Mouse (Mus musculus): ENCODE measurements around the gene Phb. TPM values are rescaled to one million over a fixed set of nuclear protein-coding genes. Genes with fewer than 3 reads are reported as not detected.

The Phb gene
- 273 and 295 TPM in 2 replicates for polyA plus RNA-seq (2014; fragmentation: Nextera tagmentation; extraction: Ambion mirVana)

GRCm38 (mm10) chr11:95666529-95667149 is at the start of gene Phb:
TSS of gene Phb (plus strand) at chr11:95666957.
- under 1% methylated on average over 25 of the region's 25 CpGs for WGBS (ENCODE audit: insufficient replicate concordance)
- peaks cover 7% of the 10 kb centered on the region; the same call in 1 of the 2 replicates for H3K4me1 ChIP-seq (ENCODE audit: control insufficient read depth, insufficient read depth, low read length)
- peak within 1 kb of the TSS; percentile 85 for H3K4me3 ChIP-seq (ENCODE audit: low read depth, low read length)
- H3K9ac ChIP-seq (ENCODE audit: low read depth, low read length), result peak within 1 kb of the TSS; percentile 81
- H3K27ac ChIP-seq (ENCODE audit: low read depth, low read length), result peak within 1 kb of the TSS; percentile 74
- H3K36me3 ChIP-seq (ENCODE audit: control insufficient read depth, insufficient read depth, low read length), result peaks cover 8% of the 10 kb centered on the region
- peak; percentile 90 for ATAC-seq (replicated peaks; ENCODE audit: insufficient number of reproducible peaks, low FRiP score, low TSS enrichment)
- H3K27me3 ChIP-seq (ENCODE audit: control insufficient read depth, insufficient read depth, low read length), result no peaks in the 10 kb centered on the region
- no peaks in the 10 kb centered on the region for H3K9me3 ChIP-seq (replicated peaks; ENCODE audit: control insufficient read depth, low read length)
- H3K4me2 ChIP-seq, result peak within 1 kb of the TSS; percentile 86

GRCm38 (mm10) chr11:95617785-95618465 is 48.8 kb upstream of the Phb start:
- no peak overlapping the region for H3K9ac ChIP-seq (ENCODE audit: low read depth, low read length)
- H3K4me1 ChIP-seq (ENCODE audit: control insufficient read depth, insufficient read depth, low read length), result no peaks in the 10 kb centered on the region; the same call in 1 of the 2 replicates
- 54% methylated on average over 19 of the region's 19 CpGs for WGBS (ENCODE audit: insufficient replicate concordance)
- no peaks in the 10 kb centered on the region for H3K36me3 ChIP-seq (ENCODE audit: control insufficient read depth, insufficient read depth, low read length)
- H3K27me3 ChIP-seq (ENCODE audit: control insufficient read depth, insufficient read depth, low read length), result peaks cover 23% of the 10 kb centered on the region
- no peak overlapping the region for H3K4me2 ChIP-seq
- H3K27ac ChIP-seq (ENCODE audit: low read depth, low read length), result no peak overlapping the region
- no peak overlapping the region for H3K4me3 ChIP-seq (ENCODE audit: low read depth, low read length)
- no peaks in the 10 kb centered on the region for H3K9me3 ChIP-seq (replicated peaks; ENCODE audit: control insufficient read depth, low read length)
- no peak for ATAC-seq (replicated peaks; ENCODE audit: insufficient number of reproducible peaks, low FRiP score, low TSS enrichment)

GRCm38 (mm10) chr11:95619081-95619480 is 47.7 kb upstream of the Phb start:
- Histone ChIP-seq H3K27me3 (ENCODE audit: control insufficient read depth, insufficient read depth, low read length) (peaks cover 26% of the 10 kb centered on the region), H3K4me3 (ENCODE audit: low read depth, low read length) (no peak overlapping the region), H3K27ac (ENCODE audit: low read depth, low read length) (no peak overlapping the region), H3K4me2 (no peak overlapping the region), H3K4me1 (ENCODE audit: control insufficient read depth, insufficient read depth, low read length) (no peaks in the 10 kb centered on the region; the same call in 1 of the 2 replicates), H3K9me3 (replicated peaks; ENCODE audit: control insufficient read depth, low read length) (no peaks in the 10 kb centered on the region), H3K9ac (ENCODE audit: low read depth, low read length) (no peak overlapping the region), H3K36me3 (ENCODE audit: control insufficient read depth, insufficient read depth, low read length) (no peaks in the 10 kb centered on the region)
- no peak for ATAC-seq (replicated peaks; ENCODE audit: insufficient number of reproducible peaks, low FRiP score, low TSS enrichment)
- 70% methylated on average over 3 of the region's 3 CpGs for WGBS (ENCODE audit: insufficient replicate concordance)

GRCm38 (mm10) chr11:95619886-95620444 is 46.8 kb upstream of the Phb start:
- Histone ChIP-seq H3K4me2 (no peak overlapping the region), H3K9ac (ENCODE audit: low read depth, low read length) (no peak overlapping the region), H3K27ac (ENCODE audit: low read depth, low read length) (no peak overlapping the region), H3K27me3 (ENCODE audit: control insufficient read depth, insufficient read depth, low read length) (peaks cover 29% of the 10 kb centered on the region), H3K36me3 (ENCODE audit: control insufficient read depth, insufficient read depth, low read length) (no peaks in the 10 kb centered on the region), H3K4me1 (ENCODE audit: control insufficient read depth, insufficient read depth, low read length) (no peaks in the 10 kb centered on the region; the same call in 1 of the 2 replicates), H3K9me3 (replicated peaks; ENCODE audit: control insufficient read depth, low read length) (no peaks in the 10 kb centered on the region), H3K4me3 (ENCODE audit: low read depth, low read length) (no peak overlapping the region)
- WGBS (ENCODE audit: insufficient replicate concordance), result 78% methylated on average over 5 of the region's 5 CpGs
- ATAC-seq (replicated peaks; ENCODE audit: insufficient number of reproducible peaks, low FRiP score, low TSS enrichment), result no peak

GRCm38 (mm10) chr11:95621010-95621409 is 45.7 kb upstream of the Phb start:
- 42% methylated on average over 4 of the region's 4 CpGs for WGBS (ENCODE audit: insufficient replicate concordance)
- H3K36me3 ChIP-seq (ENCODE audit: control insufficient read depth, insufficient read depth, low read length), result no peaks in the 10 kb centered on the region
- ATAC-seq (replicated peaks; ENCODE audit: insufficient number of reproducible peaks, low FRiP score, low TSS enrichment), result no peak
- H3K4me3 ChIP-seq (ENCODE audit: low read depth, low read length), result no peak overlapping the region
- no peaks in the 10 kb centered on the region for H3K9me3 ChIP-seq (replicated peaks; ENCODE audit: control insufficient read depth, low read length)
- H3K4me2 ChIP-seq, result no peak overlapping the region
- H3K27ac ChIP-seq (ENCODE audit: low read depth, low read length), result no peak overlapping the region
- peaks cover 29% of the 10 kb centered on the region for H3K27me3 ChIP-seq (ENCODE audit: control insufficient read depth, insufficient read depth, low read length)
- H3K4me1 ChIP-seq (ENCODE audit: control insufficient read depth, insufficient read depth, low read length), result no peaks in the 10 kb centered on the region; the same call in 1 of the 2 replicates
- no peak overlapping the region for H3K9ac ChIP-seq (ENCODE audit: low read depth, low read length)

GRCm38 (mm10) chr11:95621541-95622130 is 45.1 kb upstream of the Phb start:
- WGBS (ENCODE audit: insufficient replicate concordance), result 28% methylated on average over 9 of the region's 9 CpGs
- ATAC-seq (replicated peaks; ENCODE audit: insufficient number of reproducible peaks, low FRiP score, low TSS enrichment), result no peak

GRCm38 (mm10) chr11:95622426-95622825 is 44.3 kb upstream of the Phb start:
- no peaks in the 10 kb centered on the region for H3K36me3 ChIP-seq (ENCODE audit: control insufficient read depth, insufficient read depth, low read length)
- WGBS (ENCODE audit: insufficient replicate concordance), result 28% methylated on average over 8 of the region's 8 CpGs
- H3K27me3 ChIP-seq (ENCODE audit: control insufficient read depth, insufficient read depth, low read length), result peaks cover 31% of the 10 kb centered on the region
- H3K4me3 ChIP-seq (ENCODE audit: low read depth, low read length), result no peak overlapping the region
- H3K9ac ChIP-seq (ENCODE audit: low read depth, low read length), result no peak overlapping the region
- H3K27ac ChIP-seq (ENCODE audit: low read depth, low read length), result no peak overlapping the region
- no peak for ATAC-seq (replicated peaks; ENCODE audit: insufficient number of reproducible peaks, low FRiP score, low TSS enrichment)
- no peak overlapping the region for H3K4me2 ChIP-seq
- no peaks in the 10 kb centered on the region for H3K4me1 ChIP-seq (ENCODE audit: control insufficient read depth, insufficient read depth, low read length)
- no peaks in the 10 kb centered on the region for H3K9me3 ChIP-seq (replicated peaks; ENCODE audit: control insufficient read depth, low read length)

More at GRCm38 (mm10) chr11:95621541-95622130, 45.1 kb upstream of the Phb start:
- Histone ChIP-seq H3K36me3 (ENCODE audit: control insufficient read depth, insufficient read depth, low read length) (no peaks in the 10 kb centered on the region), H3K27me3 (ENCODE audit: control insufficient read depth, insufficient read depth, low read length) (peaks cover 29% of the 10 kb centered on the region), H3K9ac (ENCODE audit: low read depth, low read length) (no peak overlapping the region), H3K4me2 (no peak overlapping the region), H3K9me3 (replicated peaks; ENCODE audit: control insufficient read depth, low read length) (no peaks in the 10 kb centered on the region), H3K4me1 (ENCODE audit: control insufficient read depth, insufficient read depth, low read length) (no peaks in the 10 kb centered on the region; the same call in 1 of the 2 replicates), H3K27ac (ENCODE audit: low read depth, low read length) (no peak overlapping the region), H3K4me3 (ENCODE audit: low read depth, low read length) (no peak overlapping the region)

GRCm38 (mm10) chr11:95630558-95630957 is 36.2 kb upstream of the Phb start:
- H3K9me3 ChIP-seq (replicated peaks; ENCODE audit: control insufficient read depth, low read length), result no peaks in the 10 kb centered on the region
- H3K9ac ChIP-seq (ENCODE audit: low read depth, low read length), result no peak overlapping the region
- H3K4me3 ChIP-seq (ENCODE audit: low read depth, low read length), result no peak overlapping the region
- H3K4me1 ChIP-seq (ENCODE audit: control insufficient read depth, insufficient read depth, low read length), result no peaks in the 10 kb centered on the region
- no peak overlapping the region for H3K4me2 ChIP-seq
- no peaks in the 10 kb centered on the region for H3K36me3 ChIP-seq (ENCODE audit: control insufficient read depth, insufficient read depth, low read length)
- WGBS (ENCODE audit: insufficient replicate concordance), result 80% methylated on average over 6 of the region's 6 CpGs
- peaks cover 25% of the 10 kb centered on the region for H3K27me3 ChIP-seq (ENCODE audit: control insufficient read depth, insufficient read depth, low read length)
- no peak overlapping the region for H3K27ac ChIP-seq (ENCODE audit: low read depth, low read length)
- ATAC-seq (replicated peaks; ENCODE audit: insufficient number of reproducible peaks, low FRiP score, low TSS enrichment), result no peak
